Comparison of ENCODE assay signal across 11 mouse cellular contexts in genomic region chr2:172934420-172934788, GRCm38 (mm10). TPM values are rescaled to one million over a fixed set of nuclear protein-coding genes. Genes with fewer than 3 reads are reported as not detected.
DNase-seq lines count a peak whose midpoint lies in the region; ATAC-seq and TF ChIP-seq lines count a peak whose summit lies in the region.
"Had no signal": no experiment of that assay in that cellular context is flagged by ENCODE, and none has a peak within 500 bp of the region (broad histone marks: within the 10 kb centered on the region; RNA-seq: fewer than 3 reads in every experiment).

No protein-coding gene starts in this region.

- 10% methylated on average over 8 of the region's 8 CpGs for WGBS in heart, postnatal 0 days
- WGBS in embryonic facial prominence, embryonic 12.5 days, result 2% methylated on average over 8 of the region's 8 CpGs
- WGBS in hindbrain, embryonic 14.5 days, result 3% methylated on average over 8 of the region's 8 CpGs
- 1% methylated on average over 8 of the region's 8 CpGs for WGBS in midbrain, embryonic 13.5 days

- ATAC-seq in heart, postnatal 0 days (ENCODE audit: insufficient read depth, low read depth), result no peak
- no peak for ATAC-seq in embryonic facial prominence, embryonic 12.5 days (ENCODE audit: insufficient number of reproducible peaks, insufficient read depth, low FRiP score, low TSS enrichment)
- no peak for ATAC-seq in hindbrain, embryonic 14.5 days (ENCODE audit: low FRiP score)
- 0 out of 2 replicates have a peak, but pooled peaks have one; percentile 38 for ATAC-seq in midbrain, embryonic 13.5 days
- ATAC-seq in megakaryocyte progenitor cell, adult 5-6 weeks (replicated peaks; ENCODE audit: poor library complexity), result no peak
- ATAC-seq: CD4-positive, CD25-positive, alpha-beta regulatory T cell, adult 4 months had no signal

- H3K4me3 ChIP-seq in heart, postnatal 0 days (ENCODE audit: low read depth, low read length), result peak overlapping the region; percentile 20
- 0 out of 2 replicates have a peak overlapping the region, but pooled peaks have one; percentile 19 for H3K4me3 ChIP-seq in embryonic facial prominence, embryonic 12.5 days
- peak overlapping the region; percentile 12; the same call in 1 of the 2 replicates for H3K4me3 ChIP-seq in hindbrain, embryonic 14.5 days (replicated peaks; ENCODE audit: low read length)
- peak overlapping the region; percentile 29 for H3K4me3 ChIP-seq in midbrain, embryonic 13.5 days (replicated peaks)

- H3K4me2 ChIP-seq in heart, postnatal 0 days (ENCODE audit: low read depth, low read length), result peak overlapping the region; percentile 31
- H3K4me2 ChIP-seq in embryonic facial prominence, embryonic 12.5 days (replicated peaks), result peak overlapping the region; percentile 96
- H3K4me2 ChIP-seq in hindbrain, embryonic 14.5 days (replicated peaks), result peak overlapping the region; percentile 47
- peak overlapping the region; percentile 56 for H3K4me2 ChIP-seq in midbrain, embryonic 13.5 days (replicated peaks)

- peak overlapping the region; percentile 84 for H3K27ac ChIP-seq in heart, postnatal 0 days (ENCODE audit: low read depth)
- H3K27ac ChIP-seq in embryonic facial prominence, embryonic 12.5 days, result peak overlapping the region; percentile 89
- H3K27ac ChIP-seq in hindbrain, embryonic 14.5 days, result peak overlapping the region; percentile 47; the same call in 1 of the 2 replicates
- peak overlapping the region; percentile 67 for H3K27ac ChIP-seq in midbrain, embryonic 13.5 days

- no peak for TF ChIP-seq EP300 in heart, postnatal 0 days (IDR thresholded peaks at IDR 0.05; ENCODE audit: low read depth)

- no peaks in the 10 kb centered on the region for H3K9me3 ChIP-seq in heart, postnatal 0 days (replicated peaks; ENCODE audit: control insufficient read depth, low read length)
- H3K9me3 ChIP-seq in embryonic facial prominence, embryonic 12.5 days, result no peaks in the 10 kb centered on the region
- no peaks in the 10 kb centered on the region for H3K9me3 ChIP-seq in hindbrain, embryonic 14.5 days (ENCODE audit: control insufficient read depth, low read length)
- H3K9me3 ChIP-seq in midbrain, embryonic 13.5 days, result no peaks in the 10 kb centered on the region

- intact Hi-C loops in left cerebral cortex, postnatal 25 days (cut with DNase I), result no loop called here

- H3K4me1 ChIP-seq in heart, postnatal 0 days (ENCODE audit: control insufficient read depth, insufficient read depth), result peaks cover 32% of the 10 kb centered on the region
- peaks cover 86% of the 10 kb centered on the region for H3K4me1 ChIP-seq in embryonic facial prominence, embryonic 12.5 days
- peaks cover 44% of the 10 kb centered on the region for H3K4me1 ChIP-seq in hindbrain, embryonic 14.5 days (replicated peaks; ENCODE audit: control insufficient read depth, insufficient read depth, low read length)
- H3K4me1 ChIP-seq in midbrain, embryonic 13.5 days (replicated peaks), result peaks cover 65% of the 10 kb centered on the region

- no peak for DNase-seq in heart, postnatal 0 days (ENCODE audit: low spot score)
- DNase-seq in heart, adult 11 months, result no peak
- DNase-seq in hindbrain, embryonic 14.5 days (ENCODE audit: low spot score), result peak; percentile 49
- no peak for DNase-seq in adrenal gland, adult (ENCODE audit: inconsistent age in 2 of 2, low spot score in 1 of 2)
- no peak for DNase-seq in left cerebral cortex, postnatal 25 days (ENCODE audit: low spot score in 2 of 2)
- DNase-seq: cerebellum, adult 9-11 months had no signal

- H3K36me3 ChIP-seq in heart, postnatal 0 days (replicated peaks; ENCODE audit: control insufficient read depth, insufficient read depth, low read length), result no peaks in the 10 kb centered on the region
- H3K36me3 ChIP-seq in embryonic facial prominence, embryonic 12.5 days, result no peaks in the 10 kb centered on the region
- no peaks in the 10 kb centered on the region for H3K36me3 ChIP-seq in hindbrain, embryonic 14.5 days (replicated peaks; ENCODE audit: control insufficient read depth, insufficient read depth)
- H3K36me3 ChIP-seq in midbrain, embryonic 13.5 days, result no peaks in the 10 kb centered on the region

- TF ChIP-seq CTCF in heart, postnatal 0 days (IDR thresholded peaks at IDR 0.05; ENCODE audit: low read depth), result no peak

- H3K27me3 ChIP-seq in heart, postnatal 0 days (ENCODE audit: control insufficient read depth, insufficient read depth, low read length), result peaks cover 36% of the 10 kb centered on the region
- peaks cover 25% of the 10 kb centered on the region; the same call in 1 of the 2 replicates for H3K27me3 ChIP-seq in embryonic facial prominence, embryonic 12.5 days
- H3K27me3 ChIP-seq in hindbrain, embryonic 14.5 days (ENCODE audit: control insufficient read depth, insufficient read depth, low read length), result peaks cover 59% of the 10 kb centered on the region
- peaks cover 78% of the 10 kb centered on the region for H3K27me3 ChIP-seq in midbrain, embryonic 13.5 days

- H3K9ac ChIP-seq in heart, postnatal 0 days (replicated peaks; ENCODE audit: low read depth, low read length), result peak overlapping the region; percentile 39; the same call in 1 of the 2 replicates
- no peak overlapping the region; the same call in 1 of the 2 replicates for H3K9ac ChIP-seq in embryonic facial prominence, embryonic 12.5 days
- no peak overlapping the region for H3K9ac ChIP-seq in hindbrain, embryonic 14.5 days
- H3K9ac ChIP-seq in midbrain, embryonic 13.5 days (replicated peaks), result peak overlapping the region; percentile 44; the same call in 1 of the 2 replicates

RNA-seq across cellular contexts. Expression of gene Bmp7, which starts 5.7 kb away (rescaled TPM):
- total RNA-seq in heart, postnatal 0 days (2014; rRNA removed; ENCODE audit: low replicate concordance), result 51.3 and 60.3 TPM in 2 replicates
- 11.8 TPM in 2 replicates for polyA plus RNA-seq in heart, postnatal 0 days (2015; fragmentation: Nextera tagmentation; extraction: Ambion mirVana)
- polyA plus RNA-seq in embryonic facial prominence, embryonic 12.5 days (2016; fragmentation: Nextera tagmentation; extraction: Ambion mirVana), result 28.4 and 30.1 TPM in 2 replicates
- 16.7 and 18.4 TPM in 2 replicates for polyA plus RNA-seq in hindbrain, embryonic 14.5 days (2014; fragmentation: Nextera tagmentation; extraction: Ambion mirVana)
- 9.1 and 12.6 TPM in 2 replicates for polyA plus RNA-seq in midbrain, embryonic 13.5 days (2015; fragmentation: Nextera tagmentation; extraction: Ambion mirVana)
- 0.10 TPM in 1 of 2 replicates, not detected in the other for total RNA-seq in megakaryocyte progenitor cell, adult 5-6 weeks (2015)
- not detected in 2 replicates for total RNA-seq in megakaryocyte progenitor cell, adult 5-6 weeks (2017)
- 10 to 100 TPM; 10.8 to 12.2 TPM for total RNA-seq in left cerebral cortex, postnatal 25 days (2021)

RNA-seq across cellular contexts. Expression of gene Spo11, which starts 43.1 kb away (rescaled TPM):
- total RNA-seq in heart, postnatal 0 days (2014; rRNA removed; ENCODE audit: low replicate concordance), result 19.1 TPM in 1 of 2 replicates, not detected in the other
- 0.18 TPM in 1 of 2 replicates, not detected in the other for polyA plus RNA-seq in heart, postnatal 0 days (2015; fragmentation: Nextera tagmentation; extraction: Ambion mirVana)
- polyA plus RNA-seq in embryonic facial prominence, embryonic 12.5 days (2016; fragmentation: Nextera tagmentation; extraction: Ambion mirVana), result 1.2 and 2.9 TPM in 2 replicates
- polyA plus RNA-seq in hindbrain, embryonic 14.5 days (2014; fragmentation: Nextera tagmentation; extraction: Ambion mirVana), result 0.95 and 1.0 TPM in 2 replicates
- 0.53 and 0.61 TPM in 2 replicates for polyA plus RNA-seq in midbrain, embryonic 13.5 days (2015; fragmentation: Nextera tagmentation; extraction: Ambion mirVana)
- not detected in 2 replicates for total RNA-seq in megakaryocyte progenitor cell, adult 5-6 weeks (2015)
- not detected in 2 replicates for total RNA-seq in megakaryocyte progenitor cell, adult 5-6 weeks (2017)
- total RNA-seq in left cerebral cortex, postnatal 25 days (2021), result under 1 TPM; 0.41 to 0.73 TPM
- total RNA-seq: heart, adult 8-10 months had no signal

Comparison
In these comparisons a context has a peak if more than half of its experiments do, and no peak if none do; other contexts are left out.
1. H3K4me2 ChIP-seq: peak in every context shown above with its lines; median percentile 96 in embryonic facial prominence, embryonic 12.5 days; 56 in midbrain, embryonic 13.5 days; 47 in hindbrain, embryonic 14.5 days; 31 in heart, postnatal 0 days.
2. H3K9ac ChIP-seq: peak in heart, postnatal 0 days (single experiment) and midbrain, embryonic 13.5 days (single experiment); none in embryonic facial prominence, embryonic 12.5 days (single experiment) and hindbrain, embryonic 14.5 days (single experiment).
3. Peak in every context shown above with its lines, with median percentiles within 50 percentile points of each other: H3K27ac ChIP-seq and H3K4me3 ChIP-seq.